Mouse (Mus musculus) neural tube, embryonic 11.5 days (tissue): ENCODE data around the gene Grid1. TPM values are rescaled to one million over a fixed set of nuclear protein-coding genes. Genes with fewer than 3 reads are reported as not detected.

Experiments
- ATAC-seq: fragments of 200-750 bp; cut with Nextera tagmentation; 2 replicates; pipeline ENCODE4 v1.8.0; 2017; ENCODE audit warnings: moderate number of reproducible peaks, mild to moderate bottlenecking, moderate TSS enrichment, moderate library complexity; ENCODE audit not compliant: insufficient read depth, low FRiP score, low TSS enrichment
- DNase-seq: peaks from one replicate; pipeline ENCODE4 v3.0.0-alpha.2; 2015; ENCODE audit warnings: low spot score
- H3K27ac ChIP-seq: fragments of 300-500 bp; sonication (generic); 2 replicates; pipeline ENCODE4 v1.5.1; 2014; ENCODE audit warnings: low read depth, mild to moderate bottlenecking, low read length
- H3K27me3 ChIP-seq: fragments of 300-500 bp; sonication (generic); 2 replicates; pipeline ENCODE4 v1.6.1; 2014; ENCODE audit warnings: mild to moderate bottlenecking, low read length, mixed read lengths; ENCODE audit not compliant: control insufficient read depth, insufficient read depth
- H3K36me3 ChIP-seq: fragments of 300-500 bp; sonication (generic); 2 replicates; pipeline ENCODE4 v1.6.1; 2014; ENCODE audit warnings: mild to moderate bottlenecking, low read length, moderate library complexity, mixed read lengths; ENCODE audit not compliant: control insufficient read depth, insufficient read depth
- H3K4me1 ChIP-seq: fragments of 300-500 bp; sonication (generic); 2 replicates; pipeline ENCODE4 v1.6.1; 2014; ENCODE audit warnings: low read length, mixed read lengths; ENCODE audit not compliant: control insufficient read depth, insufficient read depth
- H3K4me2 ChIP-seq: fragments of 300-500 bp; sonication (generic); 2 replicates; pipeline ENCODE4 v1.6.1; 2014; ENCODE audit warnings: low read depth, mild to moderate bottlenecking, moderate library complexity
- H3K4me3 ChIP-seq: fragments of 300-500 bp; sonication (generic); 2 replicates; pipeline ENCODE4 v1.5.1; 2014; ENCODE audit warnings: low read depth, low read length
- H3K9ac ChIP-seq: fragments of 300-500 bp; sonication (generic); 2 replicates; pipeline ENCODE4 v1.6.1; 2014; ENCODE audit warnings: mild to moderate bottlenecking, low read length
- H3K9me3 ChIP-seq: fragments of 300-500 bp; sonication (generic); 2 replicates; pipeline ENCODE4 v1.6.1; 2016; ENCODE audit warnings: low read length; ENCODE audit not compliant: control insufficient read depth
- WGBS: fragments of 180-500 bp; shearing (Covaris S2); extraction: QIAGEN DNeasy Blood & Tissue Kit; methylation state at CpG from one replicate; pipeline ENCODE4 v1.1.7; 2014; 5-methylcytosine and 5-hydroxymethylcytosine counted together
- polyA plus RNA-seq: library from polyadenylated mRNA; unstranded; fragments of >200 nt; fragmentation: Nextera tagmentation; extraction: Ambion mirVana; gene quantifications from 2 replicates; pipeline ENCODE4 v1.2.1, GENCODE M21; 2014

The Grid1 gene
- polyA plus RNA-seq, 1 experiment from 2014 or later = 1.7 TPM

GRCm38 (mm10) chr14:34980756-34981155 lies 160.8 kb downstream of the Grid1 start:
- 25% methylated on average over 2 of the region's 2 CpGs for WGBS

GRCm38 (mm10) chr14:34989131-34989530 lies 169.2 kb downstream of the Grid1 start:
- no peak overlapping the region for H3K27ac ChIP-seq
- no peaks in the 10 kb centered on the region for H3K4me1 ChIP-seq
- no peaks in the 10 kb centered on the region for H3K27me3 ChIP-seq
- H3K4me3 ChIP-seq = no peak overlapping the region
- no peak overlapping the region for H3K4me2 ChIP-seq
- H3K9ac ChIP-seq = no peak overlapping the region
- no peaks in the 10 kb centered on the region for H3K36me3 ChIP-seq
- ATAC-seq = no peak
- no peak for DNase-seq
- no peaks in the 10 kb centered on the region for H3K9me3 ChIP-seq
- 77% methylated on average over 5 of the region's 5 CpGs for whole genome bisulfite sequencing

More at GRCm38 (mm10) chr14:34980756-34981155, 160.8 kb downstream of the Grid1 start:
- H3K9ac ChIP-seq = no peak overlapping the region
- H3K9me3 ChIP-seq = no peaks in the 10 kb centered on the region
- no peak overlapping the region for H3K4me2 ChIP-seq
- ATAC-seq (no peak), DNase-seq (no peak)
- H3K27ac ChIP-seq = no peak overlapping the region
- H3K4me3 ChIP-seq = no peak overlapping the region
- H3K27me3 ChIP-seq = no peaks in the 10 kb centered on the region
- no peaks in the 10 kb centered on the region for H3K36me3 ChIP-seq
- no peaks in the 10 kb centered on the region for H3K4me1 ChIP-seq

- H3K27ac ChIP-seq = no peak overlapping the region
- H3K4me1 ChIP-seq = no peaks in the 10 kb centered on the region
- DNase-seq (no peak), ATAC-seq (no peak)
- no peaks in the 10 kb centered on the region for H3K9me3 ChIP-seq
- 80% methylated on average over 7 of the region's 7 CpGs for WGBS
- H3K9ac ChIP-seq = no peak overlapping the region
- H3K4me3 ChIP-seq = no peak overlapping the region
- H3K36me3 ChIP-seq = no peaks in the 10 kb centered on the region
- no peak overlapping the region for H3K4me2 ChIP-seq
- no peaks in the 10 kb centered on the region for H3K27me3 ChIP-seq
Measured at GRCm38 (mm10) chr14:35006736-35007135, 186.8 kb downstream of the Grid1 start.

GRCm38 (mm10) chr14:35008674-35009073 lies 188.8 kb downstream of the Grid1 start:
- H3K27ac ChIP-seq = no peak overlapping the region
- WGBS = 50% methylated on average over 3 of the region's 3 CpGs
- 0 out of 2 replicates have a peak, but pooled peaks have one; percentile 55 for ATAC-seq

GRCm38 (mm10) chr14:35009074-35009473 lies 189.2 kb downstream of the Grid1 start:
- ATAC-seq (no peak), DNase-seq (no peak)
- Histone ChIP-seq H3K27ac (no peak overlapping the region), H3K4me3 (no peak overlapping the region), H3K27me3 (no peaks in the 10 kb centered on the region), H3K4me2 (no peak overlapping the region), H3K36me3 (no peaks in the 10 kb centered on the region), H3K4me1 (no peaks in the 10 kb centered on the region), H3K9me3 (no peaks in the 10 kb centered on the region), H3K9ac (no peak overlapping the region)
- 13% methylated on average over 9 of the region's 9 CpGs for WGBS

More at GRCm38 (mm10) chr14:35008674-35009073, 188.8 kb downstream of the Grid1 start:
- Histone ChIP-seq H3K9ac (no peak overlapping the region), H3K36me3 (no peaks in the 10 kb centered on the region), H3K4me2 (no peak overlapping the region), H3K9me3 (no peaks in the 10 kb centered on the region), H3K4me3 (no peak overlapping the region), H3K27me3 (no peaks in the 10 kb centered on the region), H3K4me1 (no peaks in the 10 kb centered on the region)
- no peak for DNase-seq

GRCm38 (mm10) chr14:35026686-35027085 lies 206.8 kb downstream of the Grid1 start:
- DNase-seq = no peak
- ATAC-seq = no peak
- Histone ChIP-seq H3K4me2 (no peak overlapping the region), H3K4me1 (no peaks in the 10 kb centered on the region), H3K36me3 (no peaks in the 10 kb centered on the region), H3K4me3 (no peak overlapping the region), H3K27ac (no peak overlapping the region), H3K27me3 (no peaks in the 10 kb centered on the region), H3K9ac (no peak overlapping the region), H3K9me3 (no peaks in the 10 kb centered on the region)
- 91% methylated on average over 8 of the region's 8 CpGs for WGBS

GRCm38 (mm10) chr14:35027501-35028140 lies 207.7 kb downstream of the Grid1 start:
- ATAC-seq (no peak), DNase-seq (no peak)
- H3K9ac ChIP-seq = no peak overlapping the region
- H3K9me3 ChIP-seq = no peaks in the 10 kb centered on the region
- H3K4me2 ChIP-seq = no peak overlapping the region
- H3K4me3 ChIP-seq = no peak overlapping the region
- no peaks in the 10 kb centered on the region for H3K36me3 ChIP-seq
- no peaks in the 10 kb centered on the region for H3K4me1 ChIP-seq
- 69% methylated on average over 11 of the region's 11 CpGs for WGBS
- no peak overlapping the region for H3K27ac ChIP-seq
- no peaks in the 10 kb centered on the region for H3K27me3 ChIP-seq

GRCm38 (mm10) chr14:35029626-35030025 lies 209.7 kb downstream of the Grid1 start:
- Histone ChIP-seq H3K27me3 (no peaks in the 10 kb centered on the region), H3K9me3 (no peaks in the 10 kb centered on the region), H3K27ac (no peak overlapping the region), H3K4me1 (no peaks in the 10 kb centered on the region), H3K9ac (no peak overlapping the region), H3K4me3 (no peak overlapping the region), H3K36me3 (no peaks in the 10 kb centered on the region), H3K4me2 (no peak overlapping the region)
- 95% methylated on average over 2 of the region's 2 CpGs for WGBS
- DNase-seq (no peak), ATAC-seq (no peak)

- ATAC-seq (no peak), DNase-seq (no peak)
- Histone ChIP-seq H3K9ac (no peak overlapping the region), H3K4me3 (no peak overlapping the region), H3K9me3 (no peaks in the 10 kb centered on the region), H3K4me2 (no peak overlapping the region), H3K36me3 (no peaks in the 10 kb centered on the region), H3K4me1 (no peaks in the 10 kb centered on the region), H3K27me3 (no peaks in the 10 kb centered on the region), H3K27ac (no peak overlapping the region)
- WGBS = 69% methylated on average over 2 of the region's 2 CpGs
Measured at GRCm38 (mm10) chr14:35030271-35030670, 210.4 kb downstream of the Grid1 start.
